Mouse (Mus musculus) cerebellum, postnatal 25 days (tissue): ENCODE results near the gene Slc24a1.
A peak's percentile ranks its signal among the peaks of the same experiment; 100 is the strongest.
"Not testable (repeated sequence)": the region's sequence is repeated elsewhere in the genome, so short reads cannot be mapped to it uniquely, and the experiment has no call there.

ENCODE experiments used
- DNase-seq, 2 experiments: peaks; one replicate each; pipeline ENCODE4 v3.0.0; 2021; ENCODE audit warnings: mixed read lengths in 2 of 2

The Slc24a1 gene

GRCm38 (mm10) chr9:64951161-64951657, at the start of gene Slc24a1:
Slc24a1 (minus strand) TSS chr9:64951607.
- DNase-seq: no peak

DNA sequence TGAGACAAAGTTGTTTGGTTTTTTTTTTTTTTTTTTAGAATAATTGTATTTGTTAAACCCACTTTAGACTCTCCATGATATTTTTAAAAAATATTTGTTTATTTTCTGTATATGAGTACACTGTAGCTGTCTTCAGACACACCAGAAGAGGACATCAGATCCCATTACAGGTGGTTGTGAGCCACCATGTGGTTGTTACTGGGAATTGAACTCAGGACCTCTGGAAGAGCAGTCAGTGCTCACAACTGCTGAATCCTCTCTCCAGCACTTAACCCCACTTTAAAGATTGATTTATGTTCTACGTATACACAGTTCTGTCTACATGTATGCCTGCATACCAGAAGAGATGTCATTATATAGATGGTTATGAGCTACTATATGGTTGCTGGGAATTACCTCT, 44.1 kb upstream of the Slc24a1 start:
- DNase-seq: not testable (repeated sequence)

DNA sequence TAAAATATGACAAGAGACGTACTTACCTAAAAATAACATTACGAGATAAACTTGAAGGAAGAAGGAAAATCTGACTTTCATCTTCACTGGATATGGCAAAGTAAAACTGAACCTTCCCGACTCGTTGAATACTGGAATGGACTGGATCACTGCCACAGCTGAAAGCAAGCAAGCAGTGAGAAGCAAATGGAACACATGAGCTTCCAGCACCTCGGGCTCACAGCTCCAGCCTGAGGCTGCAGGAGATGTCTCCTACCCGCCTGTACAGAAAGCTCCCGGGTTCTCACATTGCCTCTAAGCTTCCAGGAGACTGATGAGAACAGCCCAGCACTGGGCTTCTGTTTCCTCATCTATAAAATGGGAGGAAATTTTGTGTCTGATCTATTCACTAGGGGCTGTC, 38.9 kb upstream of the Slc24a1 start:
- DNase-seq: no peak

GRCm38 (mm10) chr9:64988443-64988842, 37.0 kb upstream of the Slc24a1 start:
- DNase-seq: no peak

- DNase-seq: no peak
Observed at GRCm38 (mm10) chr9:64987651-64988050, 36.2 kb upstream of the Slc24a1 start.

DNA sequence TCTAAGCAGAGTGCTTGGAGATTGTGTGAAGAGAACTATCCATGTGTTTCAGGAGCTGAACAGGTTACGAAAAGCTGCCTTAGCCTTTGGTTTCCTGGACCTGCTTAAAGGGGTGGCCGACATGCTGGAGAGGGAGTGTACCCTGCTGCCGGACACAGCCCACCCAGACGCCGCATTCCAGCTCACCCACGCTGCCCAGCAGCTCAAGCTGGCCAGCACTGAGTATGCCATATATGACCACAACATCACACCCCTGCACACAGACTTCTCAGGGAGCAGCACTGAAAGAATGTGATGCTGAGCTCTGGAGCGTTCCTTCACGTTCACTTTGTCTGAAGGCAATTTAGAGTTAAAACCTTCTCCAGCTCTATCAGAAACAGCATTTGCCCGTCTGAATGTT, 34.4 kb upstream of the Slc24a1 start:
- no peak for DNase-seq

DNA sequence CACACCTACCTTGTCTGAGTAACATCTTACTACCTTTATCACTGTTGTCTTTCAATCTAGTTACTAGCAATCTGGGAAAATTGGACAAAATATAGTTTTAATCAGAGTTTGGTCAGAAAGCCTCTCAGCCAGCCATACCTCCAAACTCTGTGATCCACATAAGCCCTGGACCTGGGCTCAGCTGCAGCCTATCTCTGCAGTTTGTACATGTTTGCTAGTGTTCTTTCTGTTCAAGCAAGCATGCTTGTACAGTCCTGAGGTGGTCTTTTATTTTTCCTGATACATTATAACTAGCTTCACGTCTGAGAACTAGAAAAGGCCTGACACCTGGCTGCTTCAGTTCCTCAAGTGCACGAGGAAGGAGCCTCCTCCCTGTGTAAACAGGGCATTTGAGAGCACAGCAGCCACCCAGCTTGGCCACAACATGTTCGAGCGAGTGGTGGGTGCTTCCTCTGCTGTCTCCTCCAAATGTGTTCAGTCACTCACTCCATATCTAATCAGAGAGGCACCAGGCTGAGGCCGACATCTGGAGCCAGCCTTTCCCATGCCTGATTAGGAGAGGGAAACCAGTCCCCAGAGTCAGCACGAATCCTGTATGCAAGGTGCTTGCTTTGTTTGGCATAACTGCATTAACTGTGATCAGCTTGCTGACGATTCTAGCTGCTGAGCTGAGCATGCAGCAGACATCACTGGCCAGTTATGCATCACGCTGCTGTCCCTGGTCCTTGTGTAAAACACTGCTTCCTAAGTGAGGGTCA, 33.8 kb upstream of the Slc24a1 start:
- DNase-seq: no peak

DNA sequence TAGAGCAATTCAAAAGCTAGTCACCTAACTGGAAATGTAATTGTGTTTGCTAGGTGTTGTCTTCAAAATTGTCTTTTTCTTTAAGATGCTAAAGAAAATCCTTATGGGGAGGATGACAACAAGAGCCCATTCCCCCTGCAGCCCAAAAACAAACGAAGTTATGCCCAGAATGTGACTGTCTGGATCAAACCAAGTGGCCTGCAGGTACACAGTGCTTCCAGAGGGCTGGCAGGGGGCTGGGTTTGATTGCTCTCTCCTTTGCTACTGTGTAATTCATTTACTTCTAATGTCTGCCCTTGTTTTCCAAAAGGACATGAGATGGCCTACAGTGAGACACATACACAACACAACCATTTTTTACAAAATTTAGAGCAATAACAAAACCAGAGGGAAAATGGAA, 30.5 kb upstream of the Slc24a1 start:
- DNase-seq: no peak

- no peak for DNase-seq
Observed at GRCm38 (mm10) chr9:64980548-64980947, 29.1 kb upstream of the Slc24a1 start.

GRCm38 (mm10) chr9:64960978-64961320, 9.5 kb upstream of the Slc24a1 start:
- DNase-seq: no peak

DNA sequence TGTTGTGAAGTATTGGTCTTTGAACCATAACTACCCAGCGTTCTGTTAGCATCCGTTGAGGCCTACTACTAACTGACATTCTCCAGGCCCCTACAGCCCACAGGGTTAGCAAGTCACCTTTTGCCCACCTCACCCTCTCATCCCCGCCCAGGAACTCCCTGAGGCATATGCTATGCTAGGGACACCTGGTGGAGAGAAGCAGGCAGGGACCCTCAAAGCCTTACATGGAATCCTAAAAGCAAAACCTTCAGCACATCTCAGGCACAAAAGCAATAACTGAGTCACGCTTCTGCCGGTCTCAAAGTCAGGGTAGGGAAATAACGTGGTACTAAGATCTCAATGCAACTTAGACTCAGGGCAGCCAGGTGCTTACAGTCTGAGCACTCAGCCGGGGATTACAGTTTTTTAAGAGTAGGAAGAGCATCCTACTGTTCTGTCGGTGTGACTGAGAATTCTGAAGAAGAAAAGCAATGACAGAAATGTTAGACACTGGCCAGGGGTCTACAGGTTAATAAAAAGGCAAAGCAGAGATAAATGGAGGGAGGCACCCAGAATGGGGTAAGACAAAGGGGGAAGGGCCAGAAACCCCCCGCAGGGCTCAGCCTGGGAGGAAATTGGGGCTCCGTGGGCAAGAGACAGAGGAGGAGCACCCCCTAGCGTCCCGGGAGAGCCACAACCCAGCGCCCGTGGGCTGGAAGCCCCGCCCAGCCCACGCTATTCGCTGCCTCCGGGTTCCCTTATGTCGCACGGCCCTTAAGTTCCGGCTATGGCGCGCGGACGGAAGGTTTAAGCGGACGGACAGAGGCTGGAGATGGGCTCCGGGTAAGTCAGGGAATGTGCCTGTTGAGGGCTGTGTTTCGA, 8.9 kb upstream of the Slc24a1 start, which contains the start of gene Ints14:
TSS of gene Ints14 (plus strand) at position 789 of the 861 bp plus-strand sequence.
- peak; percentile 98 for DNase-seq

- no peak for DNase-seq
Observed at GRCm38 (mm10) chr9:64957276-64957675, 5.9 kb upstream of the Slc24a1 start.

GRCm38 (mm10) chr9:64956337-64956736, 4.9 kb upstream of the Slc24a1 start:
- peak in 1 of 2 experiments; percentile 34 for DNase-seq

- no peak for DNase-seq
Observed at GRCm38 (mm10) chr9:64953190-64953589, 1.8 kb upstream of the Slc24a1 start.

- DNase-seq: no peak
Observed at GRCm38 (mm10) chr9:64952055-64952454, 648 bp upstream of the Slc24a1 start.

DNA sequence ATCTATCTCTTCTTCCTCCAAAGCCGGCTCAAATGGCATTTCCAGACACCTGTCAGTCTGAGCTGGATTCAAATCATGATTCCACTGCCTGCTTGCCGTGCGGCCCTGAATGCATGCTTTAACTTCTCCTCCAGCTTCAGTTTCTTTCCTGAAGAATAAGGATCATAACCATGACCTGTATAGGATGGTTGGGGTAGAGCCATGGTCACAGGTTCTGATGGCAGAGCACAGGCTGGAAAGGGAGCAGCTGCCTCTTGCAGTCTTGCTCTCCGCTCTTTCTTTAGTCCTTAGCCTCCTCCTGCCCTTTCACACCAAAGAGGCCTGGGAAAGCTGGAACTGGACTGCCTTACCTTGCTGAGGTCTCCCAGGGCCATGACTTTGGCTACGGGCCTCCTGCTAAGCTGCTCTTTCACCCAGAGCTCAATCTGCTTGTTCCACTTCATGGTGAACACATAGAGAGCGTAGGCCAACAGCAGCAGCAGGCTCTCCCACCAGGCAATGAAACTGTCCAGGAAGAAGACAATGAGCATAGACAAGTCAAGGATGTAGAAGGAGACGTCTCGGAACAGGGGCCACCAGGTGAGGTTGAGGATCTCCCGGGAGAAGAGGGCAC, 3.8 kb downstream of the Slc24a1 start:
- no peak for DNase-seq

- no peak for DNase-seq
Observed at GRCm38 (mm10) chr9:64943997-64944396, 7.4 kb downstream of the Slc24a1 start.

GRCm38 (mm10) chr9:64941650-64942049, 9.8 kb downstream of the Slc24a1 start:
- no peak for DNase-seq

DNA sequence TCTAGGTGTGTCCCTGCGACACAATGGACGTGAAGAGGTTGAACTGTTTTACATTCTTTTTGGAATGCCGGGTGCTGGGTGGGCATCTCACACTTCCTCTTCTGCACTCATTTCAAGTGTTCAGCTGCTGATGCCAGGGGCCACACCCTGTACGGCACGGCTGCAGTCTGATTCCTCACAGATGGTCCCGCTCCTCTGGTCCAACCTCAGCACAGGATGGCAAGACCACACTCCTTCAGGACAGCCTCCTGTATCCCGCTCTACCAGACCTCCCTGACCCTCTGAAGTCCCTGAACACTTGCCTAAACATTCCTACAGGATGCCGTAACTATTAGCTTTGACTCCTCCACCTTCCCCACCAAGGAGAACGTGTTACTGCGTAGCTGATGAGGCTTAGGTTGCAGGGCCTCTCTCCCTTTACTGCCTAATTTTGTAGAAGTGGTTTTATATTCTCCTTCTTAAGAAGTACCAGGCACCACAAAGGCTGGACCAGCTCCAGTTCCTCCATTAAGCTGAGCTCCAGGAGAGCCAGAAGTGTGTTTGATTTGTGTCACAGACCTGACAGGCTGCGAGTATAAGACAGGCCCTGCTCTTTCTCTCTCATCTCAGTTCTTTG, 10.6 kb downstream of the Slc24a1 start:
- no peak for DNase-seq

- DNase-seq: no peak
Observed at GRCm38 (mm10) chr9:64939790-64940189, 11.6 kb downstream of the Slc24a1 start.

- DNase-seq: no peak
Observed at GRCm38 (mm10) chr9:64939281-64939680, 12.1 kb downstream of the Slc24a1 start.

GRCm38 (mm10) chr9:64938535-64938934, 12.9 kb downstream of the Slc24a1 start:
- DNase-seq: no peak

- DNase-seq: no peak
Observed at GRCm38 (mm10) chr9:64937491-64937890, 13.9 kb downstream of the Slc24a1 start.
